Mouse (Mus musculus) kidney, postnatal 0 days (tissue): ENCODE data around the gene Cradd. TPM values are rescaled to one million over a fixed set of nuclear protein-coding genes. Genes with fewer than 3 reads are reported as not detected.

Experiments used
- ATAC-seq: fragments of 200-750 bp; cut with Nextera tagmentation; replicated peaks from 2 replicates; pipeline ENCODE4 v1.8.0; 2017; ENCODE audit warnings: low read depth, moderate number of reproducible peaks, moderate TSS enrichment, moderate library complexity; ENCODE audit not compliant: low FRiP score
- DNase-seq: peaks from one replicate; pipeline ENCODE4 v3.0.0-alpha.2; 2016; ENCODE audit warnings: low spot score
- H3K27ac ChIP-seq: fragments of 300-500 bp; sonication (generic); 2 replicates; pipeline ENCODE4 v1.5.1; 2014; ENCODE audit warnings: mild to moderate bottlenecking
- H3K27me3 ChIP-seq: fragments of 300-500 bp; sonication (generic); 2 replicates; pipeline ENCODE4 v1.6.1; 2014; ENCODE audit warnings: low read length, mixed read lengths; ENCODE audit not compliant: insufficient read depth
- H3K36me3 ChIP-seq: fragments of 300-500 bp; sonication (generic); 2 replicates; pipeline ENCODE4 v1.6.1; 2014; ENCODE audit warnings: low read length, mixed read lengths; ENCODE audit not compliant: insufficient read depth
- H3K4me1 ChIP-seq: fragments of 300-500 bp; sonication (generic); replicated peaks from 2 replicates; pipeline ENCODE4 v1.6.1; 2014; ENCODE audit warnings: antibody characterized with exemption, low read length, mixed read lengths; ENCODE audit not compliant: insufficient read depth
- H3K4me2 ChIP-seq: fragments of 300-500 bp; sonication (generic); 2 replicates; pipeline ENCODE4 v1.6.1; 2014; ENCODE audit warnings: mild to moderate bottlenecking, low read length, moderate library complexity, mixed read lengths
- H3K4me3 ChIP-seq: fragments of 300-500 bp; sonication (generic); replicated peaks from 2 replicates; pipeline ENCODE4 v1.5.1; 2014; ENCODE audit warnings: low read depth, low read length
- H3K9ac ChIP-seq: fragments of 300-500 bp; sonication (generic); 2 replicates; pipeline ENCODE4 v1.6.1; 2014; ENCODE audit warnings: low read depth, low read length
- H3K9me3 ChIP-seq: fragments of 300-500 bp; sonication (generic); replicated peaks from 2 replicates; pipeline ENCODE4 v1.6.1; 2016; ENCODE audit warnings: low read length, inconsistent platforms, mixed read lengths
- CTCF ChIP-seq: IDR thresholded peaks from 2 replicates; pipeline ENCODE4 v1.5.1; 2016; ENCODE audit warnings: antibody characterized with exemption, low read depth, mild to moderate bottlenecking, moderate library complexity
- WGBS: fragments of 180-500 bp; shearing (Covaris S2); extraction: QIAGEN DNeasy Blood & Tissue Kit; methylation state at CpG from one replicate; pipeline ENCODE4 v1.1.7; 2014; 5-methylcytosine and 5-hydroxymethylcytosine counted together
- polyA plus RNA-seq: library from polyadenylated mRNA; unstranded; fragments of >200 nt; fragmentation: Nextera tagmentation; extraction: Ambion mirVana; gene quantifications from 2 replicates; pipeline ENCODE4 v1.2.1, GENCODE M21; 2015

The Cradd gene
- polyA plus RNA-seq, 1 experiment from 2014 or later = 10.5 TPM

DNA sequence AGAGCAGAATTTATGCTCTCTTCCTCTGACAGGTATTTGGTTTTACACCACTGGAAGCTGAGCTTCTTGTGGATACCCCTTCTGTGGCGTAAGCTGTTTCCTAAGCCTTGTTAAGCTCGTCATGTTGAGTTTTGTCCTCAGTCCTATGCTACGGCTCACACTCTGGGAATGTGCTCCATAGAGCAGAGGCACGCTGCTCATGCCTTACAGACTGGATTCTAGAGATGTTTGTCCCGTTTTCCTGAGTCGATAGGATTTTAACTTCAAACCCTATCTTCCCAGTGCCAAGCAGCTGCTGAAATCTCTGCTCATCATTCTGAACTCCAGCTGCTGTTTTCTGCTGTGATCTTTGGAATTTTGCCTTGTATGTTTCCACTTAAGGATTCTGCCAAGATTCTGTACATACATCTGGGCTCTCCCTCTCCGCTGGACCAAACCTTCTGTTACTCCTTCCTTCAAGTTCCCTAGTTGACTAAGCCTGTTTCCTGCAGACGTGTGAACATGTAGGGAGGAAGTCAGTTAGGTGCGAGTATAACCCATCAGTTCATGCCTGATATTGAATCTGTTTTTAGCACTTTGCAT is 164.2 kb downstream of the Cradd start:
- ATAC-seq (no peak), DNase-seq (peak; percentile 35)
- 0 out of 2 replicates have a peak, but pooled peaks cover 4% of the 10 kb centered on the region for H3K4me1 ChIP-seq
- no peak overlapping the region for H3K4me3 ChIP-seq
- WGBS = 69% methylated on average over 9 of the region's 9 CpGs
- no peak overlapping the region for H3K4me2 ChIP-seq
- no peak overlapping the region for H3K27ac ChIP-seq
- no peak for TF ChIP-seq CTCF
- no peak overlapping the region for H3K9ac ChIP-seq
- H3K27me3 ChIP-seq = no peaks in the 10 kb centered on the region
- no peaks in the 10 kb centered on the region for H3K36me3 ChIP-seq
- H3K9me3 ChIP-seq = no peaks in the 10 kb centered on the region

DNA sequence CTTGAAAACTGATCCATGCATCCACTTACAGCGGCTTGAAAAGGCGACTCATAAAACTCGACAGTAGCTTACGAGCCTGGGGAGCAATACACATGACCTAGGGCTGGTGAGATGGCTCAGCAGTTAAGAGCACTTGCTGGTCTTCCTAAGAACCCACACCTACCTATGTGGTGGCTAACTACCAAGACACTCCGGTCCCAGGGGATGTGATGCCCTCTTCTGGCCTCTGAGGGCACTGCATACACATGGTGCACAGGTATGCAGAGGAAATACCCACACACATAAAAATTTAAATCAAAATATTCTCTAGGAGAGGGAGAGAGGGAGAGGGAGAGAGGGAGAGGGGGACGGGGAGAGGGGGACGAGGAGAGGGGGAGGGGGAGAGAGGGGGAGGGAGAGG is 167.5 kb downstream of the Cradd start:
- TF ChIP-seq CTCF = peak; percentile 44
- H3K9me3 ChIP-seq = no peaks in the 10 kb centered on the region
- WGBS = 74% methylated on average over 7 of the region's 7 CpGs
- no peaks in the 10 kb centered on the region for H3K27me3 ChIP-seq
- H3K4me2 ChIP-seq = no peak overlapping the region
- H3K4me1 ChIP-seq = no peaks in the 10 kb centered on the region
- DNase-seq = no peak
- H3K27ac ChIP-seq = no peak overlapping the region
- no peak overlapping the region for H3K9ac ChIP-seq
- H3K4me3 ChIP-seq = no peak overlapping the region
- H3K36me3 ChIP-seq = no peaks in the 10 kb centered on the region
- no peak for ATAC-seq

DNA sequence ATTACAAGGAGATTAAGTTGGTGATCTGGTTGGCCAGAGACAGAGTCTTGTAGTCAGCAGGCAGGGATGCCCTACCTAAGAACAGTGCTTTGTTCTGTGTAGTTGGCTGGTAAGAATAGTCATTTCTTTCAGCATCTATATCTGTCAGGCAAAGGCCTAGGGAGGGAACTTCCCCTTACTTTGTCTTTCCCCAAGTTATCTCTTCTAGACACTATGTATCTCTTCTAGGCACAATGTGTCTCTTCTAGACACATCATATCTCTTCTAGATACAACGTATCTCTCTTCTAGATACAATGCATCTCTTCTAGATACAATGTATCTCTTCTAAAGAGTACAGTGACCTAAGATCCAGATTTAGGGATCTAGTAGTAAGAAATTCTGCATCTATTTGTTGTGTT is 169.3 kb downstream of the Cradd start:
- no peak for TF ChIP-seq CTCF
- no peaks in the 10 kb centered on the region for H3K4me1 ChIP-seq
- H3K4me3 ChIP-seq = no peak overlapping the region
- no peaks in the 10 kb centered on the region for H3K27me3 ChIP-seq
- no peak overlapping the region for H3K4me2 ChIP-seq
- no peaks in the 10 kb centered on the region for H3K36me3 ChIP-seq
- H3K27ac ChIP-seq = no peak overlapping the region
- H3K9me3 ChIP-seq = no peaks in the 10 kb centered on the region
- 88% methylated on average over 1 of the region's 1 CpGs for WGBS
- DNase-seq = no peak
- no peak overlapping the region for H3K9ac ChIP-seq
- no peak for ATAC-seq

DNA sequence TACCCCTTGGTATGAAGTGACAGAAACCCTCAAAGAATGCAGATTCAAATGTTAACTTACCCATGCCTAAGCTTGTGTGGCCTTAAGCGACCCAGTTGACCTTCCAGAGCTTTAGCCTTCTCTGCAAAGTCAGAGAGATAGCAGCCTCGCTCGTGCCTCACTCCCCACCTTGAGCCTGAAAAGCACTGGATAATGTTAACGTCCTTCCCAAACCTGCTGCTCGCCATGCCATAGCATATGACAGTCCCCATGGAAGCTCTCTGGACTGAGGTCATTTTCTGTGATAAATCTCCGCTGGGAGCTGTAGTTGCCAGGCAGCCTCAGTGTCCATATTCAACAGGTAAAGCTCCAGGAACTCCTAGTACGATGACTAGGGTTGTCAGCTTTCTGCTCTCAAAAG is 170.7 kb downstream of the Cradd start:
- H3K4me3 ChIP-seq = no peak overlapping the region
- no peak overlapping the region for H3K9ac ChIP-seq
- no peaks in the 10 kb centered on the region for H3K36me3 ChIP-seq
- DNase-seq (no peak), ATAC-seq (no peak)
- TF ChIP-seq CTCF = no peak
- no peaks in the 10 kb centered on the region for H3K9me3 ChIP-seq
- no peak overlapping the region for H3K4me2 ChIP-seq
- H3K27ac ChIP-seq = no peak overlapping the region
- WGBS = 85% methylated on average over 7 of the region's 7 CpGs
- H3K27me3 ChIP-seq = no peaks in the 10 kb centered on the region
- H3K4me1 ChIP-seq = no peaks in the 10 kb centered on the region

DNA sequence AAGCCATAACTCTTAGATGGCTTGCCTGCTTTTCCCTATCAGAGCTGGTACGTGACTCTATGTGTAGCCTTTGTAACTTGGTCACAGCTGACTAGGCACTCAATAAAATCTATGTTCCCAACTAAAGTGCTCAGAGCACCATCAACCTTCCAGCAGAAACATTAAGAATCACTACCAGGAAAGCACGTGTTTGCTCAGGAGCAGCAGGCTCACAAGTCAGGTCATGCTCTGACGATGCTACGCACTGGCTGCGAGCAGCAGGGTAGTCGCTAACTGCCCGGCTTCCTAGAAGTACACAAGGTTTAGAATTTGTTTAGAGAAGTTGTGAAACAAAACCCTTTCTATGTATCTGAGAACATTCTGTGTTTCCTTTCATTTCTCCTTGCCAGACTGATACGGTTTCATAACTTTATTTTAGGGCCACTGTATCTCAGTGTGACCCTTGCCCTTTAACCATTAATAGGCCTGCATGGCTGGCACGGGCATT is 171.4 kb downstream of the Cradd start:
- H3K9me3 ChIP-seq = no peaks in the 10 kb centered on the region
- H3K4me1 ChIP-seq = 0 out of 2 replicates have a peak, but pooled peaks cover under 1% of the 10 kb centered on the region
- H3K27ac ChIP-seq = no peak overlapping the region
- DNase-seq (no peak), ATAC-seq (0 out of 2 replicates have a peak, but pooled peaks have one; percentile 13)
- no peak for TF ChIP-seq CTCF
- no peak overlapping the region for H3K9ac ChIP-seq
- no peak overlapping the region for H3K4me3 ChIP-seq
- H3K4me2 ChIP-seq = no peak overlapping the region
- H3K27me3 ChIP-seq = no peaks in the 10 kb centered on the region
- 47% methylated on average over 9 of the region's 9 CpGs for WGBS
- no peaks in the 10 kb centered on the region for H3K36me3 ChIP-seq

DNA sequence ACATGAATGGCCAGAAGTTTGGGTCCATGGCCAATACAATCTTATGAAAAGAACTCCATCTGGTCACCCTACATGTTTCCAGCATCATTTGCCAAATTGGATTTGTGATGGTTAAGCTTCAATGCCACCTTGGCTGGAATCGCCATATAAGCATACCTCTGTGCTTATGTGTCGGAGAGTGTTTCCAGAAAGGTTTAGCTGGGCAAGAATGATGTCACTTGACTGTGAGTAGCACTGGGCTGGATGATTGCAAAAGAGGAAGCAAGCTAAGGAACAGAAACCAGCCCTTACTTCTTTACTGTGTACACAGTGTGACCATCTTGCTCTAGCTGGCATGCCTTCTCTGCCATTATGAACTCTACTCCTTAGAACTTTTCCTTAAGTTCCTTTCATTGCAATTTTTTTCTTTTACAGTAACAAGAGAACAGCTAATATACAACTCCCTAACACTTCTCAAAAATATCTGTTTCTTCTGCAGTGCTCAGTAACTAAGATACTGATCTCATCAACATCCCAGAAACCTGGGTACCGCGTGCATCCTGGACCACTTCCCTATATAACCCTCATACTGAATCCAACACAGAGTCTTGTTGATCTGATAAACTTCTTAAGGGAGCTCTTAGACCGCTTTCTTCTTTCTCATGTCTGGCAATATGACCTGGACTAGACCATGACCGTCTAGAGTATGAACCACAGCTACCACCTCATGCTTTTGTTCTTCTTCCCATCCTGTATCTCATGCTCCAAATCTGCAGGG is 172.7 kb downstream of the Cradd start:
- Histone ChIP-seq H3K27ac (no peak overlapping the region), H3K27me3 (no peaks in the 10 kb centered on the region), H3K9ac (no peak overlapping the region), H3K4me3 (no peak overlapping the region), H3K4me2 (no peak overlapping the region), H3K4me1 (peaks cover 12% of the 10 kb centered on the region), H3K36me3 (no peaks in the 10 kb centered on the region), H3K9me3 (no peaks in the 10 kb centered on the region)
- ATAC-seq (no peak), DNase-seq (no peak)
- WGBS = 92% methylated on average over 6 of the region's 6 CpGs
- no peak for TF ChIP-seq CTCF
